Mouse (Mus musculus): ENCODE results near the gene Gm45808.
"Not testable (repeated sequence)": the region's sequence is repeated elsewhere in the genome, so short reads cannot be mapped to it uniquely, and the experiment has no call there.

Gene Gm45808

DNA sequence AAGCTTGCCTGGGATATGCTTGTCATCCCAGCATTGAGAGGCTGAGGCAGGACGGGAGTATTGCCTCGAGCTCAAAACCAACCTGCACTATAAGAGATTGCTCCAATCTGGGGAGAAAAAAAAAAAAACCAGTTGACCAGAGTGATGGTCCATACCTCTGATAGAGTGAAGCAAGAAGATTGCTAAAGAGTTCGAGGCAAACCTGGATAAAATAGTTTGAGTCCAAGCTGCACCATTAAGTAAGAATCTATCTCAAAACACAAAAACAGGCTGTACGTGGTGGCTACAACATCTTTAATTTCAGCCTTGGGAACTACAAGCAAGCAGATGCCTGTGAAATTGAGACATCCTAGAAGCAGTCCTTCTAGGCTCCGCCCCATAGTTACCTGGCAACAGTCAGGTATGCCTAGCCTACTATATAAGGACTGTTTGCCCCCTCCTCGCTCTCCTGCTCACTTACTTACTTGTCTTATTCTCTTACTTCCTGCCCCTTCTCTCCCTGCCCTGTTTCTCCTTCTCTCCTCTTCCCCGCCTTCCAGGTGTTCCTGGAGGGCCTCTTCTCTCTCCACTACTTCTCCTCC, 19.4 kb downstream of the Gm45808 start:
- DNase-seq, result no peak

DNA sequence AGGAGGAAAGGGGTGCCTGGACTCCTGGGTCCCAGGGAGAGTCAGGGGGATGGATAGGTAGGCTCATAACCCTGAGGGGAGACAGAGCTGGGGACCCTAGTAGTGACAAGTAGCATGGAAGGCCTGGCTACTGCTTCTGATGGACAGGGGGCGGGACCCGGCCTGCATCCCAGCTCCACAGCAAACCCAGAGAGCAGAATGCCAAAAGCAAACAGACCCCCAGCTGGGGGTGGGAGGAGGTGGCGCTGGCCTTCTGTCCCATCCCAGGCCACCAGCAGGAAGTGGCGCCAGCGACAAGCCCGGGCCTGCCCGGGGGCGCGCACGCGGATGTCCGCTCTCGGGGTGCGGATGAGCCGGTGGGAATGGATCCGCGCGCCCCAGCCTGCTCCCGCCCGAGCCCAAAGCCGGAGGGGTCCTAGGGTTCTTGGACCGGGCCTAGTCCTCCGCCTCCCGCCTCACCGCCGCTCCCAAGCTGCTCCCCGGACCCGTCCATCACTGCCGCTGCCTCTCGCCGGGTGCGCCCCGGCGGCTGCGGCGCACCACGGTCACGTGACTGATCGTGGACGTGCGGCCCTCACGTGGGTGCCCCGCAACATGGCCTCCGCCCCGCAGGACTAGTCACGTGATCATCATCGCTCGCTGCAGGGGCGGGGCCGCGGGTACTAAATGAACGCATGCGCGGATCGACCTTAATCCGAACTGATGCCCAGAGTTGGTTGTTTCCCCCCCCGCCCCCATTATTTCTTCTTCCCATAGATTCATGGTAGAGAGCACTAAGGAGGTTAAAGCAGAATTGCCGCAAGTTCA, 20.1 kb downstream of the Gm45808 start, which contains the start of gene Bax:
Gene Bax (minus strand): TSS at position 616 of the 807 bp plus-strand sequence.
- DNase-seq, result peak; percentile 99

DNA sequence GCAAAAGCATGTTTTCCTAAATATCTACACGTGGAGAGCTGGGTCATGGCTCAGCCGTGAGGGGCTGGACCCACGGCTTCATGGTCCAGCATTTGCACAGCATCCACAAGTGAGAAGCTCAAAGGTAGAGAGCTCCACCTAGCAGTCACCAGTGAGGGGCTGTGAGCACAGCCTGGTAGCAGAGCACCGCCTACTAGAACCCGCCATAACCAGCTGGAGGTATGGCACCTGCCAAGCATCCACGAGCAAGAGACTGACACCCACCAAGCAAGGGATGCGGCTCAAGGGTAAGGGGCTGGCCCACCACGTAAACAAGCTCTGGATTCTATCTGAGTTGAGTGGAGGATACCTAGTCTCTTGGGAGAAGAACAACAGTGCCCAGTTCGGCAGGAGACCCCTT, 21.1 kb downstream of the Gm45808 start:
- peak in 1 of 2 experiments; percentile 45 for DNase-seq

DNA sequence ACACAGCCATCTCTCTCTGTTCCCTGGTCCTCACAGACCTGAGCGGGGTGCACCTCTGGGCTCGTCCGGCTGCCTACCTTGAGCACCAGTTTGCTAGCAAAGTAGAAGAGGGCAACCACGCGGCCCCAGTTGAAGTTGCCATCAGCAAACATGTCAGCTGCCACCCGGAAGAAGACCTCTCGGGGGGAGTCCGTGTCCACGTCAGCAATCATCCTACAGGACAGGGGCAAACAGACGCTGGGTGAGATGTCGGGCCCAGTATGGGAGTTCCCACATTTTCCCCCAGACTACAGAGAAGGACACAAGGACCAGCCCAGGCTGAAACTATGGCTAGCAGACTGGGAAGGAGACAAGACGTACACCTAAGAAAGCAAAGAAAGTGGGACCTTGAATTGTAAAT, 21.5 kb downstream of the Gm45808 start:
- no peak for DNase-seq

GRCm38 (mm10) chr7:45463987-45464778, 22.4 kb downstream of the Gm45808 start:
- peak in 1 of 2 experiments; percentile 59 for DNase-seq

DNA sequence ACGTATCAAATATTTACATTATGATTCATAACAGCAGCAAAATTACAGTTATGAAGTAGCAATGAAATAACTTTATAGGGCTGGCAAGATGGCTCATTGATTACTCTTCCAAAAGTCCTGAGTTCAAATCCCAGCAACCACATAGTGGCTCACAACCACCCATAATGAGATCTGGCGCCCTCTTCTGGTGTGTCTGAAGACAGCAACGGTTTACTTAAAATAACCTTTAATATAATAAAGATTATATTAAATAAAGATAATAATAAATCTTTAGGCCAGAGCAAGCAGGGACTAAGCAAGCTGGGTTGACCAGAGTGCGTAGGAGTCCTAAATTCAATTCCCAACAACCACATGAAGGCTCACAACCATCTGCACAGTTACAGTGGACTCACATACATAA, 23.7 kb downstream of the Gm45808 start:
- not testable (repeated sequence) for DNase-seq

DNA sequence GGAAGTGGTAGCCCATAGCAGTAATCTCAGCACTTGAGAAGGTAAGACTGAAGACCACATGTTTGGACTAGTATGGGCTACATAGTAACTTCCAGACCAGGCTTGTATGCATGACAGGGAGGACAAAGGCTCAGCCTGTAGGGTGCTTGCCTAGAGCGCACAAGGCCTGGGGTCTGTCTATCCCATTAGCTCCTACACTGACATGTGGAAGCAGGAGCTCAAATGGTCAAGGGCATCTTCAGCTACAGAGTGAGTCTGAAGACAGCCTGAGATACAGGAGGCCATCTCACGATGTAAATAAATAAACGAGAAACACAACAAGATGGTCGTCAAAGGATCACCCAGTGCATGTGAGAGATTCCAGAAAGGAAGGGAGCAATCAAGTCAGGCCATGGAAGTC, 24.3 kb downstream of the Gm45808 start:
- no peak for DNase-seq

DNA sequence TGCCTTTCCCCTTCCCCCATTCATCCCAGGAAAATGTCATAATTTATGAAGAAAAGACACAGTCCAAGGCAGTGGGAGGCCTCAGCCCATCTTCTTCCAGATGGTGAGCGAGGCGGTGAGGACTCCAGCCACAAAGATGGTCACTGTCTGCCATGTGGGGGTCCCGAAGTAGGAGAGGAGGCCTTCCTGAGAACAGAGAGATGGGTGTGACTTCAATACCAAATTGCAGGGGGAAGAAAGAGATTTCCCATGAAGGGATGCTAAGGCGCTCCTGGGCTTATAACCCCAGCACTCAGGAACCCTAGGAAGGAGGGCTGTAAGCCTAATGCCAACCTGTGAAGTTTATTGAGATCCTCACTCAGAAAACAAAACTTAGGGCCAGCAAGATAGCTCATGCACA, 24.8 kb downstream of the Gm45808 start:
- no peak for DNase-seq

DNA sequence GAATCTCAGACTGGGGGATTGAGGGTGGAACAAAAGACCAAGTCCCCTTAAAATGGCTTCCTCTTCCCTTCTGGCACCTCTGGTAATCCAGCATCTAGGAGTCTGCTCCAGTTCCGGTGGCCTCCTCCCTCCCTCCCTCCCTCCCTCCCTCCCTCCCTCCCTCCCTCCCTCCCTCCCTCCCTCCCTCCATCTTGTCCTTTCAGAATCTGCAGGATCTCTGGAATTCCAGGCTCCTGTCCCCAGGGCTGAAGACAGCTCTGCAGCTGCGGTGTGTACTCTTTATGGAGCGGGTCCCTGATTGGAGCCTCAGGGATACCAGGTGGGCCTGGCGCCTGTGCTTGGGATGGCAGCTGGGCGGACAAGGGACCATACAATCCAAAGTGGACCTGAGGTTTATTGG, 25.3 kb downstream of the Gm45808 start:
- peak in 1 of 2 experiments; percentile 38 for DNase-seq

DNA sequence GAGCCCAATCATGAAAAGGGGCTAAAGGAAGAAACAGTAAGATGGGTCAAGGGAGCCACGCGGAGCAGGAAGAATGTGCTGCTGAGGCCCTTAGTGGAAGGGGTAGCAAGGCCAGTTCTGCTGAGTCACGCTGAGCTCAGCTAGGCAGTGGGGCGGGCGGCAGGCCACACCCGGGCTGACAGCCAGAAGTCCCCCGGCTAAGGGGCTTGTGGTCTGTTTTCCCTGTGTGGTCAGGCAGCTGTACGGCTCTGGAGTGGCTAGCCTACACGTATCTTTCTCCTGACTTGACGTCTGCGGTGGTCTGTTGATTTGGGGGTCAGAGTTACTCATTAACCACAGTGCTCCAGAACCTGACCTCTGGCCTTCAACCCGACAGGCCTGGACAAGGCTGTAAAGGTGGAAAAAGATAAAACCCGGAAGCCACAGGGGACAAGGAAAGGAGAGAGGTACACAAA, 25.7 kb downstream of the Gm45808 start:
- peak; percentile 58 to 70 for DNase-seq

- DNase-seq, result peak in 1 of 2 experiments; percentile 41
Observed at GRCm38 (mm10) chr7:45460377-45460776, 26.2 kb downstream of the Gm45808 start.

GRCm38 (mm10) chr7:45459564-45460140, 27.0 kb downstream of the Gm45808 start, which contains the start of gene Ftl1:
TSS of gene Ftl1 (minus strand) at chr7:45459884.
- DNase-seq, result peak; percentile 96

DNA sequence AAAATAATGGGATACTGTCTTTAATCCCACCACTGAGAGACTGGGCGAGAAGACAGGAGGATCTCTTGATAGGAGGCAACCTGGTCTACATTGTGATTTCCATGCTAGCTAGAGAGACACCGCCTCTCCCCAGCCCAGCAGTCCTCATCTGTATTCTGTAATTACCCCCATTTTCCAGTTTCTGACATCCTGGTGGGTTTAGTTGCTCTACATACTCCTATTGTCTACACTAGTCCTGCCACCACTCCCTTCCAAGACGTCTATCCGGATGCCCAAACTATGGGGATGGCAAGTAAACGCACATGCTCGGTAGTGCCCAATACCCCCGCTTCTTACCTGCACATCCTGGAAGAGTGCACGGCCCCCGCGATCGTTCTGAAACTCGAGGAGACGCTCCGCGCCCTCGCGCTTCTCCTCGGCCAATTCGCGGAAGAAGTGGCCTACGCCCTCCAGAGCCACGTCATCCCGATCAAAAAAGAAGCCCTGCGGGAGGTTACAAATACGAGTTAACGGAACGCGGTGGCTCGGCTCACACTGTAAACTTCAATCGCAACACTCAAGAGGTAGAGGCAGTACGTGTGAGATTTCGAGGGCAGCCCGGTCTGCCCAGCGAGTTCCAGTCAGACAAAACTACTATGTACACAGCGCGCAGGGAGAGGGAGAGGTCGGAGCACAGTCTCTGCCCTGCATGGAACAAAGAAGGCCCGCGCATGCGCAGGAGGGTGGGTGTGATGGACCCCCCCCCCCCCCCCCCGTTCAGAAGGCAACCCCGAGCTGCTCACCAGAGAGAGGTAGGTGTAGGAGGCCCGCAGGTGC, 27.7 kb downstream of the Gm45808 start:
- peak; percentile 89 to 96 for DNase-seq

GRCm38 (mm10) chr7:45457204-45458060, 29.2 kb downstream of the Gm45808 start:
- no peak for DNase-seq

GRCm38 (mm10) chr7:45456721-45457203, 29.8 kb downstream of the Gm45808 start:
- no peak for DNase-seq

DNA sequence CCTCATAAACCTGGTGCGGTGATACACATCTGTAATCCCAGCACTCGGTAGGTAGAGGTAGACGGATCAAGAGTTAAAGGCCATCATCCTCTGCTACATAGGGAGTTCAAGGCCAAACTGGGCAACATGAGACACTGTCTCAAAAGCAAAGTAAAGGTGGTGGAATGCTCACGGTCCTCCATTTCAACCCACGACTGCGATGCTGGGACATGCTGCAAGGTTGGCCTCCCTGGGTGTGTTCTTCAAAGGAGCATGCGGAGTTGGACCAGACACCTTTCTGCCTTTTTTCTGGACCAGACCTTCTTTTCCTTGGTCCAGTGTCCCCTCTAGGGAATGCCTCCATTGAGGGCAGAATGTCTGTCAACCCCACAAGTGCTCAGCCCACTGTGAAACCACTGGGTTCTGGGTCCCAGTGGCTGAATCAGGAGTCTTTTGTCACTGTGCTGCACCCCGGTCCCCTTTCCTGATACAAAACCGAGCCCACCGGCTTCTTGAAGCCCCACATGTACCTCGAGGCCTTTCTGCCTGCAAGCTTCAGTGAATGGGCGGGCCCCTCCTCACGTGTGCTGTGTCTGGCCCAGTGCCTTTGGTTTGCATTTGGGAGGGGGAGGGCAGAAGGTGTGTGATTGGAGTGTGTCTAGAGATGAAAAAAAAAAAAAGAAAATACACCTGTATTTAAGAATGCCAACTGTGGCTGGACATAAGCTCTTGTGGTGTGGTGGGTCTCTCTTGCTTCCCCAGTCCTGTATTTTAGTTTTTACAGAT, 30.5 kb downstream of the Gm45808 start:
- no peak for DNase-seq

DNA sequence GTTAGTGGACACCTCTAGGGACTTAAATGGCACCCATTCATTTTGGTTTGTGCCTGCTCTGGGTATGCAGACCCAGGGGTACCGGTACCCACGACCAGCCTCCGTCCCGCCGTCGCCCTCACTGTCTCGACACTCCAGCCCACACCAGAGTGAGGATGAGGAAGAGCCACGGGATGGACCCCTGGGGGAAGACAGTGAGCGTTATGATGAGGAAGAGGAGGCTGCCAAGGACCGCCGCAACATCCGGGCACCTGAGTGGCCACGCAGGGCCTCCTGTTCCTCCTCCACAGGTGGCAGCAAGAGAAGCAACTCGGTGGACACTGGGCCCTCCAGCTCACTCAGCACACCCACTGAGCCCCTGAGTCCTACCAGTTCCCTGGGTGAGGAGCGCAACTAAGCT, 31.6 kb downstream of the Gm45808 start:
- no peak for DNase-seq

GRCm38 (mm10) chr7:45451344-45451982, 35.1 kb downstream of the Gm45808 start:
- peak; percentile 93 to 95 for DNase-seq

DNA sequence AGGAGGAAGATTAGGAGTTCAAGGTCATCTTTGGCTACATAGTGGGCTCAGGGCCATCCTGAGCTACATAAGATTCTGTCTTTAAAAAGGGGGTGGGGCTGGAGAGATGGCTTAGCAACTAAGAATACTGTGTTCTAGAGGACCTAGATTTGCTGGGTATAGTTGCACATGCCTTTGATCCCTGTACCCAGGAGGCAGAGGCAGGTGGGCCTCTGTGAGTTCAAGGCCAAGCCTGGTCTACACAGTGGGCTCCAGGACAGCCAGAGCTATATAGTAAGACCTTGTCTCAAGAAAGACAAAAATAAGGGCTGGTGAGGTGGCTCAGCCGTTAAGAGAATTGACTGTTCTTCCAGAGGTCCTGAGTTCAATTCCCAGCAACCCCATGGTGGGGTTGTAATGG, 36.6 kb downstream of the Gm45808 start:
- no peak for DNase-seq
